Mouse (Mus musculus): ENCODE measurements around the gene Eftud2. TPM values are rescaled to one million over a fixed set of nuclear protein-coding genes. Genes with fewer than 3 reads are reported as not detected.

Gene Eftud2
- polyA plus RNA-seq (2017; shearing (Covaris generic)), result 111 TPM

GRCm38 (mm10) chr11:102880585-102881313 is at the start of gene Eftud2, which contains the start of gene Ccdc103:
TSS of gene Eftud2 (minus strand) at chr11:102880985.
TSS of gene Ccdc103 (plus strand) at chr11:102881204.

GRCm38 (mm10) chr11:102924557-102925350 is 44.0 kb upstream of the Eftud2 start, which contains the start of gene Kif18b:
TSS of gene Kif18b (minus strand) at chr11:102925124.

GRCm38 (mm10) chr11:102900763-102901162 is 20.0 kb upstream of the Eftud2 start, which contains the start of gene Gfap:
TSS of gene Gfap (minus strand) at chr11:102900912.

DNA sequence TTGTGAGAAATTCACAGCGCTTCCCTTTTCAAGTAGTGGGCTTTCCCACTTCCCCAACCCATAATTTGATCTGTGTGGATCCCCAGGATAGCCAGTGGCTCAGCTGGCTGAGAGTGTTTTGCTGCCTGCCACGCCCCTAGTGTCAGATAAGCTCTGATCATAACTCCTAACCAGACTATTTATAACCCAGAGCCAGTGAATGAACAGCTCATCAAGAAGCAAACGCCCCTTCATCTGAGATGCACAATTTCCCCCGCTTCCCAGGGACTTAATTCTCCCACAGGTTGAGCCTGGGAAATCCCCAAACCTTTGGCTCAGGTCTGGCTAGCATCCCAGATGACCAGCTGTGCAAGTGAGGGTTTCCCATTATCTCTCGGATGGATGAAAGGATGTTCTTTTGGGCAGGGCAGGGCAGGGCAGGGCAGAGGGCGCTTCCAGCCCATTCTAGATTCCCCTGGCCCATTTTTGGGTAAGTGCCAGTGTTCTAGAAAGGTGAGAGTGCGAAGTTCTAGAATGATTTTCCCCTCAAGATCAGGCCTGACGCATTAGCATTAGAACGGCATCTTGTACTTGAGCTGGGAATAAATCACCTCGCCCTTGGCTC is 3.9 kb upstream of the Eftud2 start, which contains the start of gene Fam187a:
Gene Fam187a, plus strand, starts transcription at position 554 of the 604 bp plus-strand sequence.

DNA sequence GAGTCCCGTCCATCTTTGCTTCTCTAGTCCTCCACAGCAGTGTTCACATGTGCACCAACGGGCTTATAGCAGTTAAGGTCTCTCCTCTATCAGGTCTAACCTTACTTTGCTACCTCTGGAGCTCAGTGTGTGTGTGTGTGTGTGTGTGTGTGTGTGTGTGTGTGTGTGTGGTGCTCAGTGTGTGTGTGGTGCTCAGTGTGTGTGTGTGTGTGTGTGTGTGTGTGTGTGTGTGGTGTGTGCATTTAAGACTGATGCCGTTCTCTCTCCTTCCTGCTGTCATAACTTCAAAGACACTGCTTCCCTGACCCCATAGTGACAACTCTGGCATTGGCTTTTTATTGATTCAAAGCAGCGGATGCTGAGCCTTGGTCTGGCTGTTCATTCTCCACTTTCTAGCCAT is 45.2 kb downstream of the Eftud2 start, which contains the start of gene Higd1b:
Gene Higd1b, plus strand, starts transcription at position 301 of the 400 bp plus-strand sequence.

DNA sequence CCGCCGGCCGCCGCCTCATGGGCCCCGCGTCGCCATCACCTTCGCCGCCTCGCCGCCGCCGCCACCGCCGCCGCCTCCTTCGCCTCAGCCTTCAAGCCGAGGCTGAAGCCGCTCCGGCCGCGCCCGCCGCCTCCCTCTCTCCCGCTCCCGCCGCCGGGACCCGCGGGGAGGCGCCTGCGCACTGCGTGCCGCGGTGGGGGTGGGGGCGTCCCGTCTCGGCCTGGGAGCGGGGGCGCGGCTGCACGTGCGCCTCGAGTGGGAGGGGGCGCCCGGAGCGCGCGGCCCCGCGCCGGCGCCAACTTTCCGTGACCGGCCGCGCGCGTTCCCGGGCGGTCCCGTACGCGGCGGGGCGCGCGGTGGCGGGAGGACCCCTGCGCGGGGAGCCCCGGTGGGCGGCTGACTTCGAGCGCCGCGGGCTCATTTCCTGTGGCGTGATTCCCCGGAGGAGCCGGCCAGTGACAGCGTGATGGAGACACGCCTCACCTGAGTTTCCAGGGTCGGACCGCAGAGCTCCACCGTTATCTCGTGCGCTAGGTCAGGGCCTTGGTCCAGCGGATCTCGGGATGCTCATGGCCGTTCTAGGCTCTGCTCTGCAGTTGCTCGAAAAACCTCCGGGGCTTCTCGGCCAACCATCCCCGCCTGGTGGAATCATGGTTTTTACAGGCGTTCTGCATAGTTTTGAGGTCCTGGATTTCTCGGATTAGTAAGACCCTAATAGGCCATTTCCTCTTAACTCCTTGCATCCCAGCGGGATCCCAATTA is 61.6 kb downstream of the Eftud2 start, which contains the start of gene Gjc1:
Gene Gjc1, minus strand, starts transcription at position 680 of the 762 bp plus-strand sequence.

Other genes starting within 250 kb of the Eftud2 start
- not detected for gene Meioc, start 217.3 kb downstream of the Eftud2 start, polyA plus RNA-seq (2017; shearing (Covaris generic))
- gene Ccdc43, start 183.2 kb downstream of the Eftud2 start, polyA plus RNA-seq (2017; shearing (Covaris generic)), result 31.9 TPM
- gene Adam11, start 119.5 kb downstream of the Eftud2 start, polyA plus RNA-seq (2017; shearing (Covaris generic)), result not detected
- 0.16 TPM for gene Gjc1, start 61.3 kb downstream of the Eftud2 start, polyA plus RNA-seq (2017; shearing (Covaris generic))
- gene Higd1b, start 45.1 kb downstream of the Eftud2 start, polyA plus RNA-seq (2017; shearing (Covaris generic)), result not detected
- gene Ccdc103, start 219 bp upstream of the Eftud2 start, polyA plus RNA-seq (2017; shearing (Covaris generic)), result not detected
- gene Fam187a, start 4.2 kb upstream of the Eftud2 start, polyA plus RNA-seq (2017; shearing (Covaris generic)), result not detected
- gene Gfap, start 19.9 kb upstream of the Eftud2 start, polyA plus RNA-seq (2017; shearing (Covaris generic)), result not detected
- 0.84 TPM for gene Kif18b, start 44.1 kb upstream of the Eftud2 start, polyA plus RNA-seq (2017; shearing (Covaris generic))
- gene C1ql1, start 65.7 kb upstream of the Eftud2 start, polyA plus RNA-seq (2017; shearing (Covaris generic)), result not detected
- gene Nmt1, start 147.2 kb upstream of the Eftud2 start, polyA plus RNA-seq (2017; shearing (Covaris generic)), result 66.1 TPM
- 8.9 TPM for gene Dcakd, start 147.3 kb upstream of the Eftud2 start, polyA plus RNA-seq (2017; shearing (Covaris generic))
- 0.99 TPM for gene Plcd3, start 220.7 kb upstream of the Eftud2 start, polyA plus RNA-seq (2017; shearing (Covaris generic))
- gene Acbd4, start 220.7 kb upstream of the Eftud2 start, polyA plus RNA-seq (2017; shearing (Covaris generic)), result 39.0 TPM
- gene Hexim1, start 235.2 kb upstream of the Eftud2 start, polyA plus RNA-seq (2017; shearing (Covaris generic)), result 10.8 TPM

All from effector memory CD4-positive, alpha-beta T cell, adult 5 months (primary cell).